Mouse (Mus musculus) hindbrain, embryonic 12.5 days (tissue): ENCODE measurements around the gene Atg2a. TPM values are rescaled to one million over a fixed set of nuclear protein-coding genes. Genes with fewer than 3 reads are reported as not detected.
"Not testable (repeated sequence)": the region's sequence is repeated elsewhere in the genome, so short reads cannot be mapped to it uniquely, and the experiment has no call there.

Source experiments
- ATAC-seq: fragments of 200-750 bp; cut with Nextera tagmentation; 2 replicates; pipeline ENCODE4 v1.8.0; 2017; ENCODE audit warnings: moderate TSS enrichment; ENCODE audit not compliant: low FRiP score
- H3K27ac ChIP-seq: fragments of 300-500 bp; sonication (generic); 2 replicates; pipeline ENCODE4 v1.5.1; 2016; ENCODE audit warnings: mild to moderate bottlenecking
- H3K27me3 ChIP-seq: fragments of 300-500 bp; sonication (generic); 2 replicates; pipeline ENCODE4 v1.6.1; 2016; ENCODE audit warnings: mild to moderate bottlenecking
- H3K36me3 ChIP-seq: fragments of 300-500 bp; sonication (generic); 2 replicates; pipeline ENCODE4 v1.6.1; 2016; ENCODE audit warnings: mild to moderate bottlenecking
- H3K4me1 ChIP-seq: fragments of 300-500 bp; sonication (generic); 2 replicates; pipeline ENCODE4 v1.6.1; 2016
- H3K4me2 ChIP-seq: fragments of 300-500 bp; sonication (generic); replicated peaks from 2 replicates; pipeline ENCODE4 v1.6.1; 2016; ENCODE audit warnings: mild to moderate bottlenecking
- H3K4me3 ChIP-seq: fragments of 300-500 bp; sonication (generic); 2 replicates; pipeline ENCODE4 v1.5.1; 2016; ENCODE audit warnings: mild to moderate bottlenecking
- H3K9ac ChIP-seq: fragments of 300-500 bp; sonication (generic); 2 replicates; pipeline ENCODE4 v1.6.1; 2016; ENCODE audit warnings: mild to moderate bottlenecking, moderate library complexity
- H3K9me3 ChIP-seq: fragments of 300-500 bp; sonication (generic); replicated peaks from 2 replicates; pipeline ENCODE4 v1.6.1; 2016; ENCODE audit warnings: mild to moderate bottlenecking
- WGBS: fragments of 180-500 bp; shearing (Covaris S2); methylation state at CpG from one replicate; pipeline ENCODE4 v1.1.7; 2016; 5-methylcytosine and 5-hydroxymethylcytosine counted together
- microRNA counts: library from miRNA; unstranded; fragments of <30 nt; microRNA quantifications from one replicate; lab custom pipeline; 2017
- microRNA-seq: library from miRNA; unstranded; fragments of <30 nt; microRNA quantifications from one replicate; pipeline ENCODE4, GENCODE M21; 2017
- polyA plus RNA-seq: library from polyadenylated mRNA; unstranded; fragments of >200 nt; fragmentation: Nextera tagmentation; extraction: Ambion mirVana; gene quantifications from 2 replicates; pipeline ENCODE4 v1.2.1, GENCODE M21; 2016

Atg2a gene
- polyA plus RNA-seq, 1 experiment from 2014 or later = 15.4 TPM

DNA sequence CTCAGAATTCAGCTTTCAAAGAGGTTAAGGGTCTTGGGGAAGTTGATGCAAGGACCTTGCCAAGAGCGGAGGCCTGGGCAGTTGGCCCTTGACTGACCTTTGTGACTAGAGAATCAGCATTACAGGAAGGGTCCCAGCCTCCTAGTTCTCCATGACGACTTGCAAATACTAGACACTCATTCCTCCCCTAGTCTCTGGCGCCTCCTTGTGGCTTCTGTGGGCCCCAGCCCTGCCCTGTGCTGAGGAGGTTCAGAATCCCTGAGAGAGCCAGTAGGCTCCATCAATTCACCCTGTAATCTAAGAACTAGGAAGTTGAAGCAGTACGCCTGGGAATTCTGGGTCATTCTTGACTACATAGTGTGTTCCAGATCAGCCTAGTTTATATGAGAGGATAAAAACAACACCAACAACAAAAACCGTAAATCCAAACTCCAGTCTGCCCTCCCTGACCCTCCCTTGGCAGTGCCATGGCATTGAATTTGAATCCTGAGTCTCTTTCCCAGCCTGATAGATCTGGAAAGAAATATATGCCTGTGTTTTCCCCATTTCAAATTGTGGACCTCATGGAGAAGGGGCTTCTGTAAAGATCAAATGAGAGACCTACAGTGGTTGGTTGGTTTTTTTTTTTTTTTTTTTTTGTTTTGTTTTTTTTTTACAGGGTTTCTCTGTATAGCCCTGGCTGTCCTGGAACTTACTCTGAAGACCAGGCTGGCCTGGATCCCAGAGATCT is 63.5 kb downstream of the Atg2a start:
- Histone ChIP-seq H3K27me3 (no peaks in the 10 kb centered on the region), H3K4me1 (peaks cover 16% of the 10 kb centered on the region), H3K4me3 (no peak overlapping the region), H3K9ac (no peak overlapping the region), H3K27ac (no peak overlapping the region), H3K4me2 (no peak overlapping the region), H3K9me3 (no peaks in the 10 kb centered on the region), H3K36me3 (peaks cover 2% of the 10 kb centered on the region)
- WGBS = 19% methylated on average over 5 of the region's 5 CpGs
- ATAC-seq = no peak

DNA sequence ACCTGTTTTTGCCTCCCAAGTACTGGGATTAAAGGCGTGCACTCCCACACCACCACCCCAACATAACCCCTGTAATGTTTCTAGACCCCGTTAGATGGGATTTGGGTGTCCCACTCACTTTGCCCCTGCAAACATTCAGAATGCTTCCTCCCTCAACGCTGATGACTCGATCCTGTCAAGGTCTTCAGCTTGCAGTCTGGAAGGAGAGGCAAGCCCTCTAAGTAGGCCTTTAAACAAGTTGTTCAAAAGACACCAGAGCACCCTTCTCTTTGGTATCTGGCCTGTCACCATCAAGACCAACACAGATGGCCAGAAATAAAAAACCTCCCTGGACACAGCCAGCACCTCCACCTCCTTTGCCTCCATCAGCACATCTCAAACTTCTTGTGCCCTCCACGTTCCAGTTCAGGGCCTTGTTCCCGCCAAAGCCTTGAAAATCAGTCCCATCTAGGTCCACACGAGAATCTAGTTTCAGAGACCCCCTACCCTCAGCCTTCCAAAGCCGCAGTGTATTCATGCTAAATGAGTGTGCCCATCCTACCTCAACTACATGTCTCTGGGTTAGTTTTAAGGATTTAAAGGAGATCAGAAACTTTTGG is 64.1 kb downstream of the Atg2a start:
- WGBS = 62% methylated on average over 8 of the region's 8 CpGs
- peaks cover 16% of the 10 kb centered on the region for H3K4me1 ChIP-seq
- no peaks in the 10 kb centered on the region for H3K9me3 ChIP-seq
- peak overlapping the region; percentile 73 for H3K4me2 ChIP-seq
- H3K4me3 ChIP-seq = peak overlapping the region; percentile 65
- ATAC-seq = peak; percentile 20; the same call in 1 of the 2 replicates
- H3K27ac ChIP-seq = no peak overlapping the region
- no peaks in the 10 kb centered on the region for H3K27me3 ChIP-seq
- H3K36me3 ChIP-seq = no peaks in the 10 kb centered on the region
- peak overlapping the region; percentile 73; the same call in 1 of the 2 replicates for H3K9ac ChIP-seq

DNA sequence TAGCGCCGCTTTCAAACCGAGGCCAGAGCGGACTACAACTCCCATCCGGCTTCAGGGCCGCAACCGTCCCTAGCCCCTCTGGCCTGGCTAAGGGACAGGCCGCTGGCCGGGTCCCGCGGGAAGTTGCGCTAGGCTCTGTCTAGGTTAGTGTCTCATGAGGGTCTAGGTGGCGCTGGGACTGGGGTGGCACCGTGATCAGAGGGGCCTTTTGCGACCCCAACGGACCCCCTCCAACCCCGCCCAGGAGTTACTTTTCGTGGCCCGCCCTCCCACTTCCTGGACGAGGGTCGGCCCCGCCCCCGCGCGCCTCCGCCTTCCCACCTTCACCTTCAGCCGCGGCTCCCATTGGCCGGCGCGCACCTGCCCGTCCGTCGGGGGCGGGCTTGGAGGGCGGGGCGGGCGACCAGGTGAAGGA is 64.7 kb downstream of the Atg2a start, which contains the start of gene Cdc42bpg:
Cdc42bpg (plus strand) TSS at position 320 of the 415 bp plus-strand sequence.
- Histone ChIP-seq H3K27me3 (no peaks in the 10 kb centered on the region), H3K27ac (0 out of 2 replicates have a peak within 1 kb of the TSS, but pooled peaks have one; percentile 30), H3K4me2 (peak within 1 kb of the TSS; percentile 73), H3K4me3 (peak within 1 kb of the TSS; percentile 65), H3K36me3 (peaks cover 4% of the 10 kb centered on the region; the same call in 1 of the 2 replicates), H3K4me1 (peaks cover 16% of the 10 kb centered on the region), H3K9me3 (no peaks in the 10 kb centered on the region), H3K9ac (peak within 1 kb of the TSS; percentile 73)
- under 1% methylated on average over 18 of the region's 38 CpGs for WGBS
- peak; percentile 81 for ATAC-seq

DNA sequence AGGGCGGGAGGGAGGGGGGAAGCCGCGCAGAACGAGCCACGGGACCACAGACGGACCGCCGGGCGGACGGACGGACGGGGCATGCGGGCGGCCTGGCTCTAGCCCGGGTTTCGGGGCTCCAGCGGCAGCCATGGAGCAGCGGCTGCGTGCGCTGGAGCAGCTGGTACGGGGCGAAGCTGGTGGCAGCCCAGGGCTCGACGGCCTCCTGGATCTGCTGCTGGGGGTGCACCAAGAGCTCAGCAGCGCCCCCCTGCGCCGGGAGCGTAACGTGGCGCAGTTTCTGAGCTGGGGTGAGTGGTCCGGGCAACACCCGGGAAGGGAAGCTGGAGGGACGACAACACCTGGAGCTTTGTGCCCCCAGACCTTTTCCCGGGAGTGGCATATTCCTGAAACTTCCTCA is 65.1 kb downstream of the Atg2a start:
- H3K9me3 ChIP-seq = no peaks in the 10 kb centered on the region
- WGBS = under 1% methylated on average over 15 of the region's 34 CpGs
- peak; percentile 49 for ATAC-seq
- H3K4me3 ChIP-seq = peak overlapping the region; percentile 65
- H3K4me2 ChIP-seq = peak overlapping the region; percentile 73
- H3K36me3 ChIP-seq = peaks cover 6% of the 10 kb centered on the region; the same call in 1 of the 2 replicates
- H3K4me1 ChIP-seq = peaks cover 16% of the 10 kb centered on the region
- peak overlapping the region; percentile 73 for H3K9ac ChIP-seq
- no peak overlapping the region for H3K27ac ChIP-seq
- H3K27me3 ChIP-seq = no peaks in the 10 kb centered on the region

DNA sequence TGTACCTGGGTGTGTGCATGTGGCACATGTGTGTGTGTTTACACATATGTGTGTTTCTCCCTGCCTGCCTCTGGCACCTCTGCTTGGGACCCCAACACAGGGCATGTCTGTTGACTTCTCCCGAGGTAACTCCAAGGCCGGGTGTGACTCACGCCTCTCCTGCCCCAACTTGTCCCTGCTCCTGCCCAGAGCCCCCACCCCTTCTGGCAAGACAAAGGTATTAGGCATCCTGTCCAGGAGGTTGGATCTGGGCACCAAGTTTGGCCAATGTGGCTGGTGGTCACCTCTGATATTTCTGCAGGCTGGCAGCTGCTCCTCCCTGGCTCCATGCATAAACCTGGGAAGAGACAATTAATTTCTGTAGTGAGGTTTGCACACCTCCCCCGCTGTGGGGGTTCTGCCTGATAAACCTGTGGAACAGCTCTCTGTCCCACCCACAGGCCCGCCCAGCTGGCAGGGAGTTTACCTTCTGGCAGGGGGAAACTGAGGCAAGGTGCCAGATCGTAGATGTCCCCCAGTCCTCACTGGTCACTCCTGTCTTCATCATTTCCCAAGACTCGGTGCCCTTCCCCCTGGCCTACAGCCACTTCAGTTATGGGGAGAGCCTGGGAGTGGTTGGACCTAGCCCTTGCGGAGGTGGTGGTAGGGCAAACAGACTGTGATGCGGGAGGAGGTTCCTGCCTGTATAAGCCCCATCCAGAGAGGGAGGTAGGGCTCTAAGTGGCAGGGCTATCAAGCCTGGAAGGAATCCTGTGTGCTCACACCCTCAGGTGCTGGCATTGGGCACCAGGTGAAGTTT is 66.5 kb downstream of the Atg2a start:
- peaks cover 6% of the 10 kb centered on the region; the same call in 1 of the 2 replicates for H3K36me3 ChIP-seq
- H3K4me2 ChIP-seq = no peak overlapping the region
- H3K4me3 ChIP-seq = no peak overlapping the region
- no peaks in the 10 kb centered on the region for H3K27me3 ChIP-seq
- peaks cover 16% of the 10 kb centered on the region for H3K4me1 ChIP-seq
- no peak overlapping the region for H3K9ac ChIP-seq
- no peaks in the 10 kb centered on the region for H3K9me3 ChIP-seq
- 86% methylated on average over 9 of the region's 9 CpGs for WGBS
- H3K27ac ChIP-seq = no peak overlapping the region
- ATAC-seq = no peak

DNA sequence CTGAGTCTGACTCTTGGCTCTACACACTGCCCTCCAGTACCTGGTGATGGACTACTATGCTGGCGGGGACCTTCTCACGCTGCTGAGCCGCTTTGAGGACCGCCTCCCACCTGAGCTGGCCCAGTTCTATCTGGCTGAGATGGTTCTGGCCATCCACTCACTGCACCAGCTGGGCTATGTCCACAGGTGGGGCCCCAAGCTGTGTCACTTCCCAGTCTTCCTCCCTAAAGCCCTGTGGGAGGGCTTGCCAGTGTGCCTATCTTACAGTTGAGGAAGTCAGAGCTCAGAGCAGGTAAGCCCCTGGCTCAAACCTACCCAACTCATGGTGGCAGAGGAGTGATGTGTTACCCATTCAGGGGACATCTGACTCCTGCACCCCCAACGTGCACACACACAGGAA is 68.7 kb downstream of the Atg2a start:
- H3K4me1 ChIP-seq = peaks cover 14% of the 10 kb centered on the region
- H3K4me3 ChIP-seq = no peak overlapping the region
- no peaks in the 10 kb centered on the region for H3K9me3 ChIP-seq
- H3K4me2 ChIP-seq = no peak overlapping the region
- peaks cover 18% of the 10 kb centered on the region; the same call in 1 of the 2 replicates for H3K36me3 ChIP-seq
- H3K27ac ChIP-seq = no peak overlapping the region
- H3K9ac ChIP-seq = no peak overlapping the region
- 90% methylated on average over 5 of the region's 5 CpGs for WGBS
- no peak for ATAC-seq
- H3K27me3 ChIP-seq = no peaks in the 10 kb centered on the region

DNA sequence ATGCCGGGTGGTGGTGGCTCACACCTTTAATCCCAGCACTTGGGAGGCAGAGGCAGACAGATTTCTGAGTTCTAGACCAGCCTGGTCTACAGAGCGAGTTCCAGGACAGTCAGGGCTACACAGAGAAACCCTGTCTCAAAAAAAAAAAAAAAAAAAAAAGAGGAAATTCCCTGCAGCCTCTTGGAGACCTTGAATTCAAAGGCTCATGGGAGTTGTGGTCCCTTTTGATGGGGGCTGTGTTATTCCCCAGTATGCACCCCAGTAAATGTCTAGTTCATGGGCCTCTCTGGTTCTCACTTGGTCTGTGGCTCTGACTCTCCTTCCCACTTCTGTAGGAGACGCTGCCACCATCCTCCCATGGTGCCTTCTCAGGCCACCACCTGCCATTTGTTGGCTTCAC is 70.3 kb downstream of the Atg2a start:
- not testable (repeated sequence) for H3K27me3 ChIP-seq

More for the DNA sequence above, 70.3 kb downstream of the Atg2a start:
- ATAC-seq, H3K4me3 ChIP-seq, H3K4me1 ChIP-seq, H3K4me2 ChIP-seq, H3K9me3 ChIP-seq, H3K9ac ChIP-seq, H3K27ac ChIP-seq: not testable (repeated sequence)
- H3K36me3 ChIP-seq = peaks cover 31% of the 10 kb centered on the region; the same call in 1 of the 2 replicates
- WGBS = 93% methylated on average over 3 of the region's 3 CpGs

MicroRNAs within 50 kb of the gene (microRNA counts, 519-probe panel; counts per million panel counts)
- 1,391 counts per million, percentile 59 among the panel's probes with 10 or more counts for microRNA mmu-miR-192 (lab: Ali Mortazavi, UCI)

Small RNA genes lying within 50 kb of the gene (microRNA-seq; reads per million reads assigned to microRNA genes)
- gene Mir192 = 87.3 reads per million, percentile 43 among the genes with 10 or more reads in this experiment
- gene Mir194-2 = 68.1 reads per million, percentile 40 among the genes with 10 or more reads in this experiment

Other genes with a start within 250 kb of the Atg2a start
- gene Capn1, start 225.8 kb upstream of the Atg2a start, polyA plus RNA-seq = 5.5 and 7.7 TPM in 2 replicates
- 31.7 and 32.8 TPM in 2 replicates for gene Syvn1, start 195.1 kb upstream of the Atg2a start, polyA plus RNA-seq
- gene Mrpl49, start 183.9 kb upstream of the Atg2a start, polyA plus RNA-seq = 65.1 and 67.5 TPM in 2 replicates
- 561 and 621 TPM in 2 replicates for gene Fau, start 183.8 kb upstream of the Atg2a start, polyA plus RNA-seq
- 33.6 and 34.4 TPM in 2 replicates for gene Znhit2, start 180.5 kb upstream of the Atg2a start, polyA plus RNA-seq
- gene Tm7sf2, start 173.3 kb upstream of the Atg2a start, polyA plus RNA-seq = 38.0 and 40.3 TPM in 2 replicates
- 78.8 and 79.7 TPM in 2 replicates for gene Vps51, start 164.4 kb upstream of the Atg2a start, polyA plus RNA-seq
- gene Tmem262, start 161.6 kb upstream of the Atg2a start, polyA plus RNA-seq = not detected in 2 replicates
- gene Gm28374, start 159.4 kb upstream of the Atg2a start, polyA plus RNA-seq = 2.5 and 2.7 TPM in 2 replicates
- 68.9 and 75.0 TPM in 2 replicates for gene Zfpl1, start 156.7 kb upstream of the Atg2a start, polyA plus RNA-seq
- 24.5 and 25.4 TPM in 2 replicates for gene Cdca5, start 156.7 kb upstream of the Atg2a start, polyA plus RNA-seq
- 0.35 and 0.38 TPM in 2 replicates for gene AC131692.1, start 147.2 kb upstream of the Atg2a start, polyA plus RNA-seq
- 0.54 and 0.70 TPM in 2 replicates for gene Naaladl1, start 135.9 kb upstream of the Atg2a start, polyA plus RNA-seq
- 47.9 and 48.3 TPM in 2 replicates for gene Sac3d1, start 123.0 kb upstream of the Atg2a start, polyA plus RNA-seq
- gene Snx15, start 113.4 kb upstream of the Atg2a start, polyA plus RNA-seq = 33.2 and 33.4 TPM in 2 replicates
- 0.22 TPM in 1 of 2 replicates, not detected in the other for gene Batf2, start 100.7 kb upstream of the Atg2a start, polyA plus RNA-seq
- gene Arl2, start 100.1 kb upstream of the Atg2a start, polyA plus RNA-seq = 91.6 and 94.6 TPM in 2 replicates
- not detected in 2 replicates for gene Majin, start 57.3 kb upstream of the Atg2a start, polyA plus RNA-seq
- gene Gpha2, start 15.3 kb upstream of the Atg2a start, polyA plus RNA-seq = 1.4 and 1.5 TPM in 2 replicates
- gene Ppp2r5b, start 5.8 kb upstream of the Atg2a start, polyA plus RNA-seq = 66.3 and 72.2 TPM in 2 replicates
- gene Ehd1, start 35.1 kb downstream of the Atg2a start, polyA plus RNA-seq = 90.8 and 92.7 TPM in 2 replicates
- 0.48 and 0.61 TPM in 2 replicates for gene Cdc42bpg, start 64.8 kb downstream of the Atg2a start, polyA plus RNA-seq
- gene Men1, start 93.3 kb downstream of the Atg2a start, polyA plus RNA-seq = 91.5 and 95.8 TPM in 2 replicates
- gene Map4k2, start 99.5 kb downstream of the Atg2a start, polyA plus RNA-seq = 15.0 and 16.0 TPM in 2 replicates
- gene Sf1, start 122.0 kb downstream of the Atg2a start, polyA plus RNA-seq = 168 and 176 TPM in 2 replicates
- gene Pygm, start 142.7 kb downstream of the Atg2a start, polyA plus RNA-seq = 1.8 and 3.9 TPM in 2 replicates
- 20.0 and 23.0 TPM in 2 replicates for gene Rasgrp2, start 157.7 kb downstream of the Atg2a start, polyA plus RNA-seq
- gene Nrxn2, start 177.1 kb downstream of the Atg2a start, polyA plus RNA-seq = 21.3 and 23.0 TPM in 2 replicates